Mouse (Mus musculus): ENCODE results near the gene Svs6. TPM values are rescaled to one million over a fixed set of nuclear protein-coding genes. Genes with fewer than 3 reads are reported as not detected.

Svs6 gene
- polyA plus RNA-seq, 1 experiment from 2014 or later, result not detected

- Histone ChIP-seq H3K36me3 (ENCODE audit: control insufficient read depth, insufficient read depth, low read length) (no peaks in the 10 kb centered on the region), H3K27me3 (ENCODE audit: control insufficient read depth, insufficient read depth, low read length) (no peaks in the 10 kb centered on the region), H3K9ac (ENCODE audit: low read length) (no peak overlapping the region), H3K9me3 (ENCODE audit: control insufficient read depth, low read length) (no peaks in the 10 kb centered on the region), H3K4me3 (ENCODE audit: low read depth, low read length) (no peak overlapping the region), H3K4me1 (ENCODE audit: control insufficient read depth, insufficient read depth, low read length) (no peaks in the 10 kb centered on the region), H3K27ac (replicated peaks; ENCODE audit: low read depth, low read length) (no peak overlapping the region), H3K4me2 (ENCODE audit: low read depth, severe bottlenecking) (no peak overlapping the region)
- DNase-seq (ENCODE audit: low spot score), result peak; percentile 61
- 91% methylated on average over 3 of the region's 3 CpGs for WGBS
- no peak for ATAC-seq (ENCODE audit: insufficient number of reproducible peaks, low FRiP score, low TSS enrichment, low read depth)
Observed at GRCm38 (mm10) chr2:164348980-164349379, 32.4 kb downstream of the Svs6 start.

DNA sequence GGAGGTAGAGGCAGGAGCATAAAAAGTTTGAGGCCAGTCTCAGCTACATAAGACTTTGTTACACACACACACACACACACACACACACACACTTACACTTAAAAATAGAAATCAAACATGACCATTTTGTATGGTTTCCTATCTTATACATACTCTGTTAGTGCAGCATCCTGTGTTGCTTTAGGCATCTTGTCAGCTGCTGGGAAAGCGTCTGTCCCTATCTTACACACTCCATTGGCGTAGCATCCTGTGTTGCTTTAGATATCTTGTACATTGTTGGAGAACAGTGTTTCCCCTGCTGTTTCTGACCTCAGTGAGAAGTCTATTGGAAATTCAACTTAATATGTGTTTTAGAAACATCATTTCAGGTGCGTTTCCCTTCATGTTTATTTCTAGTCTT is 36.1 kb downstream of the Svs6 start:
- H3K4me3 ChIP-seq (ENCODE audit: low read depth, low read length), result no peak overlapping the region
- H3K4me2 ChIP-seq (ENCODE audit: low read depth, severe bottlenecking), result no peak overlapping the region
- no peaks in the 10 kb centered on the region for H3K36me3 ChIP-seq (ENCODE audit: control insufficient read depth, insufficient read depth, low read length)
- H3K9me3 ChIP-seq (ENCODE audit: control insufficient read depth, low read length), result no peaks in the 10 kb centered on the region
- H3K9ac ChIP-seq (ENCODE audit: low read length), result no peak overlapping the region
- 86% methylated on average over 3 of the region's 3 CpGs for WGBS
- ATAC-seq (ENCODE audit: insufficient number of reproducible peaks, low FRiP score, low TSS enrichment, low read depth), result no peak
- no peak overlapping the region for H3K27ac ChIP-seq (replicated peaks; ENCODE audit: low read depth, low read length)
- no peaks in the 10 kb centered on the region for H3K27me3 ChIP-seq (ENCODE audit: control insufficient read depth, insufficient read depth, low read length)
- no peaks in the 10 kb centered on the region for H3K4me1 ChIP-seq (ENCODE audit: control insufficient read depth, insufficient read depth, low read length)
- no peak for DNase-seq (ENCODE audit: low spot score)

DNA sequence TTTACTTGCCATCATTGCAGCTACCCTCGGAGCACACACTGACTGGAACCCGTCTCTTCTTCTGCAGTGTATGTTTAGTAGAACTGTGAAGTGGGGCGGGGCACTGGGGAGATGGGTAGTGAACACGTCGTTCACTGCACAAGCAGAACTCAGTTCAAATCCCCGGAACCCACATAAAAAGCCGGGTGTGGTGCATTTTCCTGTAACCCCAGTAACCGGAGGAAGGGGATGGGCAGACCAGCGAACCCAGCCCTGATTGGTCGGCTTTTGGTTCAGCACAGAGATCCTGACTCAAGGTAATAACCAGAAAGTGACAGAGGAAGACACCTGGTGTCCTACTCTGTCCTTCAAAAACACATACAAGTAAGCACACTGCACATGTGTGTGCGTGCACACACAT is 36.8 kb downstream of the Svs6 start:
- H3K9ac ChIP-seq (ENCODE audit: low read length), result no peak overlapping the region
- H3K27ac ChIP-seq (replicated peaks; ENCODE audit: low read depth, low read length), result no peak overlapping the region
- H3K9me3 ChIP-seq (ENCODE audit: control insufficient read depth, low read length), result no peaks in the 10 kb centered on the region
- ATAC-seq (ENCODE audit: insufficient number of reproducible peaks, low FRiP score, low TSS enrichment, low read depth) (no peak), DNase-seq (ENCODE audit: low spot score) (no peak)
- 88% methylated on average over 11 of the region's 11 CpGs for WGBS
- no peaks in the 10 kb centered on the region for H3K36me3 ChIP-seq (ENCODE audit: control insufficient read depth, insufficient read depth, low read length)
- H3K4me1 ChIP-seq (ENCODE audit: control insufficient read depth, insufficient read depth, low read length), result no peaks in the 10 kb centered on the region
- H3K4me2 ChIP-seq (ENCODE audit: low read depth, severe bottlenecking), result no peak overlapping the region
- H3K27me3 ChIP-seq (ENCODE audit: control insufficient read depth, insufficient read depth, low read length), result no peaks in the 10 kb centered on the region
- no peak overlapping the region for H3K4me3 ChIP-seq (ENCODE audit: low read depth, low read length)

DNA sequence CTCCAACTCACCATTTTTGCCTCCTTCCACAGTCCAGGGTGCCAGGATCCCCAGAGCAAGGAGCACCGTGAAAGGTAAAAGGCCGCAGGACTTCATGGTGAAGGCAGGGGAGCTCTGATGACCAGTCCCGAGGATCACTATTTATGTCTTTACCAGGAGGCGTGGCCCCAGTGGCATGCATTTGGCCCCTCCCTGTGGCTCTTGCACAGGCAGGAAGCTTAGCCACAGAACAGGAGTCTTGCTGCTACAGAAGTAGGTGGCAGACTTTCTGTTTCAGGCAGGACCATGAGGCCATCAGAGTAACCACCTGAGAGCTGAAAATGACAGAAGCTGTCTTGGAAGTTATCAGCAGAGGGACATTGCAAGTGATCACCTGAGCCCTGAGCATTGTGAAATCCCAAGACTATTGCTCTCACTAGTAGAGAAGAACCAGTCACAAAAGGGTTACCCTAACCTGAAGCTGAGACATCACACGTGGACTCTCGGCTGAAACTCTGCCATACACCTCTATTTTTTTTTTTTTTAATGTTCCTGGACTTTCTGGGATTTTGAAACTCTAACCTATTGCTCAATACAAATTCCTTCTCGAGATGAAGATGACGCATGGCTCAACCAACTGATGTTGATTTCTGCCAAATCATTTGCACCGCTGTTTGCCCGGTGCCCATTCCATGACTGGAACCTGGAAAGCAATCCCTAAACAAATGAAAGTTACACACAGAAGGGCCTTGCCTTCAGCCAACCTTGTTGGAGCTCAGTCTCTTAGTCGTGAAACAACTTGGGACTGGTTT is 39.8 kb downstream of the Svs6 start:
- no peaks in the 10 kb centered on the region for H3K4me1 ChIP-seq (ENCODE audit: control insufficient read depth, insufficient read depth, low read length)
- no peak overlapping the region for H3K4me2 ChIP-seq (ENCODE audit: low read depth, severe bottlenecking)
- H3K4me3 ChIP-seq (ENCODE audit: low read depth, low read length), result no peak overlapping the region
- no peak overlapping the region for H3K9ac ChIP-seq (ENCODE audit: low read length)
- no peak for DNase-seq (ENCODE audit: low spot score)
- no peaks in the 10 kb centered on the region for H3K9me3 ChIP-seq (ENCODE audit: control insufficient read depth, low read length)
- WGBS, result 75% methylated on average over 11 of the region's 11 CpGs
- H3K27me3 ChIP-seq (ENCODE audit: control insufficient read depth, insufficient read depth, low read length), result no peaks in the 10 kb centered on the region
- no peak overlapping the region for H3K27ac ChIP-seq (replicated peaks; ENCODE audit: low read depth, low read length)
- ATAC-seq (ENCODE audit: insufficient number of reproducible peaks, low FRiP score, low TSS enrichment, low read depth), result no peak
- no peaks in the 10 kb centered on the region for H3K36me3 ChIP-seq (ENCODE audit: control insufficient read depth, insufficient read depth, low read length)

DNA sequence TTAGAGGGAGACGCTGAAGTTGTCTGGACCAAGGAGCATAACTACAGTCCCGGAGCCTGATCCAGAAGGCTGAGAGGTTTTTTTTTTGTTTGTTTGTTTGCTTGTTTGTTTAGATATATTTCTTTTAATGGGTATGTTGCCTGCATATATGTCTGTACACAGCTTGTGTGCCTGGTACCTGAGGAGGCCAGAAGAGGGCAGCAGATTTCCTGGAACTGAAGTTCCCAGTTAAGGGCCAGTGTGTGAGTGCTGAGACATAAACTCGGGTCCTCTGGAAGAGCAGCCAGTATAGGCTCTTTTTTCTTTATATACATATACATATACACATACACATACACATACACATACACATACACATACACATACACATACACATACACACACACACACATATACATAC is 41.8 kb downstream of the Svs6 start:
- WGBS, result 82% methylated on average over 3 of the region's 3 CpGs

DNA sequence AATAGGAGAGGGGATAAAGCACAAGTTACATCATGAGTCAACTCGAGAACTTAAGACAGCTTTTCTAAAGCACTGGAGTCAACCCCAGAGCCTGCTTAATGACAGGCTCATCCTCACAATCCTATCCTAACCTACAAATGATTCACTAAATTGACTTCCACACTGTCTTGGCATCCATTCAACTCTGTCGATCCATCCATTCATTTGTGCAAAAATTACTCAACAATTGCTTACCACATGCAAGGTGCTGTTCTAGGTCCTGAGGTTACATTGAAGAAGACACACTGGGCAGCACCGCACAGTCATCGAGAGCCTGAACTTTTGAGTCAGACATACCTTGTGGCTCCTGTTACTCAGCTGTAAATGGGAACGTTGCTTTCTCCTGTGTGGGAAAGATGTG is 42.5 kb downstream of the Svs6 start:
- Histone ChIP-seq H3K36me3 (ENCODE audit: control insufficient read depth, insufficient read depth, low read length) (no peaks in the 10 kb centered on the region), H3K4me2 (ENCODE audit: low read depth, severe bottlenecking) (no peak overlapping the region), H3K27ac (replicated peaks; ENCODE audit: low read depth, low read length) (no peak overlapping the region), H3K27me3 (ENCODE audit: control insufficient read depth, insufficient read depth, low read length) (no peaks in the 10 kb centered on the region), H3K9me3 (ENCODE audit: control insufficient read depth, low read length) (no peaks in the 10 kb centered on the region), H3K9ac (ENCODE audit: low read length) (no peak overlapping the region), H3K4me1 (ENCODE audit: control insufficient read depth, insufficient read depth, low read length) (no peaks in the 10 kb centered on the region), H3K4me3 (ENCODE audit: low read depth, low read length) (no peak overlapping the region)
- no peak for DNase-seq (ENCODE audit: low spot score)
- 82% methylated on average over 5 of the region's 5 CpGs for WGBS
- ATAC-seq (ENCODE audit: insufficient number of reproducible peaks, low FRiP score, low TSS enrichment, low read depth), result no peak

More for the DNA sequence above, 41.8 kb downstream of the Svs6 start:
- Histone ChIP-seq H3K4me3 (ENCODE audit: low read depth, low read length) (no peak overlapping the region), H3K27ac (replicated peaks; ENCODE audit: low read depth, low read length) (no peak overlapping the region), H3K9ac (ENCODE audit: low read length) (no peak overlapping the region), H3K36me3 (ENCODE audit: control insufficient read depth, insufficient read depth, low read length) (no peaks in the 10 kb centered on the region), H3K9me3 (ENCODE audit: control insufficient read depth, low read length) (no peaks in the 10 kb centered on the region), H3K4me2 (ENCODE audit: low read depth, severe bottlenecking) (no peak overlapping the region), H3K27me3 (ENCODE audit: control insufficient read depth, insufficient read depth, low read length) (no peaks in the 10 kb centered on the region), H3K4me1 (ENCODE audit: control insufficient read depth, insufficient read depth, low read length) (no peaks in the 10 kb centered on the region)
- DNase-seq (ENCODE audit: low spot score), result no peak
- no peak for ATAC-seq (ENCODE audit: insufficient number of reproducible peaks, low FRiP score, low TSS enrichment, low read depth)

DNA sequence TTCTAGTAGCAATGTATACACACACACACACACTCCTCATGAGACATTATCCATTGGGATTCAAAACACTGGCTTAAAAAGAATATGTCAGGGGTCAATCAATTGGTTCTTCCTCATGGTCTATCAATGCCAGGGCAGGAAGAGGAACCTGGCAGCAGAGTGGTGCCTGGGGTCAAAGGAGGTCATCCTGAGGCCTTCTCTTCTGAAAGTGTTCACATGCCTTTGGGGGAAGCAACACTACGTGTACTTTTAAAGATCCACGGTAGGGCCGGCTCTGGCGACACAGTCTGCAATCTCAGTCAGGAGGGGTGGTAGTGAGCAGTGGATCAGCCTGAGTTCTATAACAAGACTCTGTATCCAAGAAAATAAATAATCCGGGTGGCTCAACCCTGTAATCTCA is 43.1 kb downstream of the Svs6 start:
- no peak overlapping the region for H3K4me3 ChIP-seq (ENCODE audit: low read depth, low read length)

GRCm38 (mm10) chr2:164360974-164361657 is 44.6 kb downstream of the Svs6 start:
- Histone ChIP-seq H3K36me3 (ENCODE audit: control insufficient read depth, insufficient read depth, low read length) (no peaks in the 10 kb centered on the region), H3K9me3 (ENCODE audit: control insufficient read depth, low read length) (no peaks in the 10 kb centered on the region), H3K27me3 (ENCODE audit: control insufficient read depth, insufficient read depth, low read length) (no peaks in the 10 kb centered on the region), H3K4me1 (ENCODE audit: control insufficient read depth, insufficient read depth, low read length) (no peaks in the 10 kb centered on the region), H3K4me3 (ENCODE audit: low read depth, low read length) (no peak overlapping the region), H3K4me2 (ENCODE audit: low read depth, severe bottlenecking) (no peak overlapping the region), H3K27ac (replicated peaks; ENCODE audit: low read depth, low read length) (no peak overlapping the region), H3K9ac (ENCODE audit: low read length) (no peak overlapping the region)
- DNase-seq (ENCODE audit: low spot score) (no peak), ATAC-seq (ENCODE audit: insufficient number of reproducible peaks, low FRiP score, low TSS enrichment, low read depth) (no peak)
- WGBS, result 35% methylated on average over 13 of the region's 13 CpGs

More for the DNA sequence above, 43.1 kb downstream of the Svs6 start:
- Histone ChIP-seq H3K27ac (replicated peaks; ENCODE audit: low read depth, low read length) (no peak overlapping the region), H3K4me2 (ENCODE audit: low read depth, severe bottlenecking) (no peak overlapping the region), H3K4me1 (ENCODE audit: control insufficient read depth, insufficient read depth, low read length) (no peaks in the 10 kb centered on the region), H3K27me3 (ENCODE audit: control insufficient read depth, insufficient read depth, low read length) (no peaks in the 10 kb centered on the region), H3K9me3 (ENCODE audit: control insufficient read depth, low read length) (no peaks in the 10 kb centered on the region), H3K9ac (ENCODE audit: low read length) (no peak overlapping the region), H3K36me3 (ENCODE audit: control insufficient read depth, insufficient read depth, low read length) (no peaks in the 10 kb centered on the region)
- WGBS, result 76% methylated on average over 5 of the region's 5 CpGs
- ATAC-seq (ENCODE audit: insufficient number of reproducible peaks, low FRiP score, low TSS enrichment, low read depth) (no peak), DNase-seq (ENCODE audit: low spot score) (no peak)
